Mouse (Mus musculus) C2C12 (cell line): Measurements from ENCODE around the gene Hspa12a. TPM values are rescaled to one million over a fixed set of nuclear protein-coding genes. Genes with fewer than 3 reads are reported as not detected.

Source experiments
- H3K27me3 ChIP-seq: one replicate; pipeline ENCODE4 v1.6.1; 2011; ENCODE audit not compliant: control insufficient read depth, insufficient read depth, insufficient read length
- H3K36me3 ChIP-seq: one replicate; pipeline ENCODE4 v1.6.1; 2011; ENCODE audit not compliant: control insufficient read depth, insufficient read depth
- H3K4me3 ChIP-seq: one replicate; pipeline ENCODE4 v1.5.1; 2011; ENCODE audit warnings: mild to moderate bottlenecking, control low read depth; ENCODE audit not compliant: poor library complexity, insufficient read depth, severe bottlenecking
- H3K79me2 ChIP-seq: one replicate; pipeline ENCODE4 v1.6.1; 2011; ENCODE audit not compliant: control insufficient read depth, insufficient read depth
- H3K79me3 ChIP-seq: one replicate; pipeline ENCODE4 v1.6.1; 2011; ENCODE audit warnings: low read depth, control low read depth
- H3ac ChIP-seq: one replicate; pipeline ENCODE3; 2011; ENCODE audit warnings: low read depth; ENCODE audit not compliant: control insufficient read depth, insufficient read length
- CEBPB ChIP-seq: IDR thresholded peaks from one replicate; pipeline ENCODE4 v1.6.1; 2011; ENCODE audit warnings: low read depth, mild to moderate bottlenecking, control low read depth, moderate library complexity
- CTCF ChIP-seq: IDR thresholded peaks from one replicate; pipeline ENCODE4 v1.5.1; 2011; ENCODE audit not compliant: control insufficient read depth, insufficient read depth, insufficient read length
- FOSL1 ChIP-seq: IDR thresholded peaks from one replicate; pipeline ENCODE4 v1.8.0; 2011; ENCODE audit warnings: mild to moderate bottlenecking, low read length; ENCODE audit not compliant: poor library complexity, insufficient read depth, severe bottlenecking
- MAX ChIP-seq: IDR thresholded peaks from one replicate; pipeline ENCODE4 v1.6.1; 2011; ENCODE audit warnings: mild to moderate bottlenecking, control low read depth
- MYOD1 ChIP-seq: IDR thresholded peaks from one replicate; pipeline ENCODE4 v1.6.1; 2011; ENCODE audit warnings: low read depth; ENCODE audit not compliant: control insufficient read depth, insufficient read length
- MYOG ChIP-seq: IDR thresholded peaks from one replicate; pipeline ENCODE4 v1.6.1; 2011; ENCODE audit not compliant: control insufficient read depth, insufficient read length; ENCODE audit errors: extremely low read depth
- USF1 ChIP-seq: IDR thresholded peaks from one replicate; pipeline ENCODE4 v1.6.1; 2011; ENCODE audit warnings: low read depth, mild to moderate bottlenecking, control low read depth, moderate library complexity
- polyA plus RNA-seq: library from polyadenylated mRNA; unstranded; fragments of >200 nt; fragmentation: generic; extraction: Trizol; gene quantifications from one replicate; pipeline ENCODE4 v1.2.1, GENCODE M21; 2012; ENCODE audit warnings: missing spikeins

Gene Hspa12a
- polyA plus RNA-seq, 1 experiment, result 14.8 TPM

DNA sequence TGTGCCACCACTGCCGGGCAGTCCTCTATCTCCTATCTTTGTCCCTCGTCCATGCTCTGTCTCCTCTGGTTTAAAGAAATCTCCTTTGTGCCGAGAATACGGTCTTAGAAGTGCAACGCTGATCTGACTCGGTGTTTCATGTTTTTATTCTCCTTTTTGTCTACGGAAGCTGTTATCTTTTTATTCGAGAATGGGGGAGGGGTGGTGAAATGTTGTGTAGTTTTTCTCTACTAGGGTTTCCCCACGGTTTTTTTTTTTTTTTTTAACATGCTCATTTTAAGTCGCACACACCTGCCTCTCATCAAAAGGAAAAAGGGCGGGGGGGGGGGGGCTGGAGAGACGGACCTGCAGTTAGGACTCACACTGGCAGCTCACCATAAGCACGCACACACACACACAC, 8.8 kb upstream of the Hspa12a start:
- Histone ChIP-seq H3K27me3 (peaks cover 21% of the 10 kb centered on the region), H3K79me2 (no peaks in the 10 kb centered on the region), H3K4me3 (no peak overlapping the region), H3ac (no peak overlapping the region), H3K79me3 (no peaks in the 10 kb centered on the region), H3K36me3 (no peaks in the 10 kb centered on the region)
- TF ChIP-seq MYOG (no peak), CTCF (no peak), MAX (no peak), USF1 (no peak), CEBPB (no peak), FOSL1 (no peak), MYOD1 (no peak)

DNA sequence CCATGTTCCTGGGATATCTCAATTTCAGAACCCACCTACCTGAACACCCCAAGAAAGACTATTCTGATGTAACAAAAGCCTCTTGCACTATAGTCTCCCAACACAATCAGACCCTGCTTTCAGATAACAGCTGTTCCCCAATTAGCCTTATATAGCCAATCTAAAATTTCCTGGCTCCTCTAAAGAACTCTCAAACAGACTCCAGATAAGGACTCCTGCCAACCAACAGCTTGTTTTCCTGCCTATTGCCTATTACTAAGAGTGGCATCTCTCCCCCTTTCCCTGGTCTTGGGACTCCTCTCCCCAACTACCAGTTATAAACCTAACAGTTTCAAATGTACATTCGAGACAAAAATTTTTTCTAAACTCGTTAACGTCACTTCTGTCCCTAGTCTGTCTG, 8.1 kb upstream of the Hspa12a start:
- no peaks in the 10 kb centered on the region for H3K36me3 ChIP-seq
- peaks cover 21% of the 10 kb centered on the region for H3K27me3 ChIP-seq
- TF ChIP-seq MYOD1, result no peak
- TF ChIP-seq MAX, result no peak
- TF ChIP-seq USF1, result no peak
- no peak for TF ChIP-seq MYOG
- TF ChIP-seq CTCF, result no peak
- no peak for TF ChIP-seq CEBPB
- TF ChIP-seq FOSL1, result no peak
- H3K79me3 ChIP-seq, result no peaks in the 10 kb centered on the region
- no peaks in the 10 kb centered on the region for H3K79me2 ChIP-seq
- no peak overlapping the region for H3ac ChIP-seq
- no peak overlapping the region for H3K4me3 ChIP-seq

DNA sequence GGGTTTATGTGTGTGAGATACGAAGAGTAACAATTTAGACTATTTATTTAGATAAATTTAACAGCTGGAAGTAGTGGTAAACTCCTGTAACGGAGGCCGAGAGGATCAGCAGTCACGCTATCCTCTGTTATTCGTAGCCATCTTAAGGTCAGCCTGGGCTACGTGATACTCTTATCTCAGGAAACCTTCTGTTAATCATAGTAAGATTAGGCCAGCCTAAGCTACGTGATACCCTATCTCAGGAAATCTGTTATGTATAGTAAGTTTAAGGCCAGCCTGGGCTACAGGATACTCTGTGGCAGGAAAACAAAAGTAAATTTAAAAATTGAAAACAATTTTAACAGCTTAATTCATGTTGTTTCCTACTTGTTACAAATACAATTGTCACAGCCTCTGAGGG, 2.5 kb upstream of the Hspa12a start:
- Histone ChIP-seq H3K27me3 (peaks cover 8% of the 10 kb centered on the region), H3K4me3 (no peak overlapping the region), H3K79me2 (no peaks in the 10 kb centered on the region), H3K36me3 (no peaks in the 10 kb centered on the region), H3K79me3 (no peaks in the 10 kb centered on the region), H3ac (no peak overlapping the region)
- TF ChIP-seq MYOD1, result no peak
- TF ChIP-seq FOSL1, result no peak
- no peak for TF ChIP-seq CEBPB
- TF ChIP-seq CTCF, result no peak
- no peak for TF ChIP-seq USF1

DNA sequence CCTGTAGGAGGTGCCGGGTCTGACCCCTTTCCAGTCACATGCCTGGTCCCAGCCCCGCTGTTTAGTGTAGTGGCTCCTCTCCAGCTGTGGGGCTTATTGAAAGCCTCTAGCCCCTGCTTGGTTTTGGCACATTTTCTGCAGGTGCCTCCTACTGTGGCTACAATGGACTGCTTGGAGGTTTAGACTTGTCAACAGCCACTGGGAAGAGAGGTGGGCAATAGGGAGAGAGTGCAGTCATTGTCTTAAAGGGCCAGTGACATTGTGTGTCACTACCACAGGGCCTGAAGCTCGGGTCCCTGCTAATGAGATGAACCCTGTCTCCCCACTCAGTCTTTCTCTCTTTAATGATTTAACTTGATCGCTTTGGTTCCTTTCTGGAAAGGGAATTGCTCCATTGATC, 10.4 kb downstream of the Hspa12a start:
- no peaks in the 10 kb centered on the region for H3K36me3 ChIP-seq
- no peaks in the 10 kb centered on the region for H3K79me3 ChIP-seq
- no peak overlapping the region for H3K4me3 ChIP-seq
- no peak overlapping the region for H3ac ChIP-seq
- no peaks in the 10 kb centered on the region for H3K27me3 ChIP-seq
- TF ChIP-seq MYOG, result no peak
- no peaks in the 10 kb centered on the region for H3K79me2 ChIP-seq

DNA sequence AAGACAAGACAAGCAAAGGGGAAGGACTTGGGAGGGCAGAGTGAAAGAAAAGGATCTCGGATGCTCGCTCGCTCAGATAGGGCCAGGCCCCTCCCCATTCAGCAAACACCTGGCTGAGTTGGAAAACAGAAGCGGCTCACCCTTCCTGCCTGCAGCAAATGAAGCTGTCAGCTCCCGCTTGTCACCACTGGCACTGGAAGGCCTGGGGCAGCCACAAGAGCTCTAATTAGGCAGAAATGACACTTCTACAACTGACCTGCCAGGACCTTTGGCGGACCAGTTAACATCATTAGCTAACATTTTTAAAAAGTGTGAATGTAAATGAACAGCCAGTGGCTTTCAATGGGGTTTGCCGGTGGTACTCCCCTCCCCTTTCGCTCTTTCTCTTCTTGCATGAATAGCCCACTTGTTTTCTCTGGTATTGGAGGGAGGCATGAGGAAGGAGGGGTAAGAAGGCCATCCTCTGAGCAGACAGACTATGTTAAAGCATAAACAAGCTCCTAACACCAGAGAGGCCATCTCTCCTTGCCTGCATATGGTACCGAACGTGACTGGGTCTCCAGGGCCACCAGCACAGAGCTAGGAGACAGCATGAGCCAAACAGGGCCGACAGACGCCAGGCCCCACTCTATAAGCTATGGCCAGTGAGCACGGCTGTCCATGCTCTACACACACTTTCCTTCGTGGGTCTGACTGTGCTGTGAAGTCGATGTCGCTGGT, 12.2 kb downstream of the Hspa12a start:
- Histone ChIP-seq H3ac (no peak overlapping the region), H3K36me3 (no peaks in the 10 kb centered on the region), H3K27me3 (no peaks in the 10 kb centered on the region), H3K79me2 (no peaks in the 10 kb centered on the region), H3K4me3 (no peak overlapping the region), H3K79me3 (no peaks in the 10 kb centered on the region)
- TF ChIP-seq FOSL1 (no peak), CEBPB (no peak), MYOG (no peak), MYOD1 (no peak), USF1 (no peak), MAX (no peak), CTCF (no peak)

DNA sequence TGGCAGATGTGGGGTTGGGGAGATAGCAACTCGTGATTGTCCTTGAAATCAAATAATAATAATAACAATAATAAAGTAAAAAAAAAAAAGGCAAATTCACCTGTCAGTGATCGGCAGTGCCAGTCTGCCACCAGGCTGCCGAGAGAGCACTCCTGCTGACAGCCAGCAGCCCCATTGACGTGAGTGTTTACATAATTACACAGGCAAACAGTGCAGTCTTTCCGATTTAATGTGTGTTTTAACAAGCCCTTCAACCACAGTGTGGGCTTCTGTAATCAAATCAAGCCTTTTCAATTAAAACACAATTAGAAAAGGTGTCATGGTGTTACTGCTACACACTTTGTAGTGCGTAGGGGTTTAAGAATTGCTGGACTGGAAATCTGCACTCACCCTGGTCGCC, 24.3 kb downstream of the Hspa12a start:
- H3K36me3 ChIP-seq, result no peaks in the 10 kb centered on the region
- H3ac ChIP-seq, result no peak overlapping the region
- no peaks in the 10 kb centered on the region for H3K79me2 ChIP-seq
- TF ChIP-seq FOSL1 (no peak), MAX (no peak), USF1 (no peak), CTCF (no peak), MYOG (no peak), CEBPB (no peak), MYOD1 (no peak)
- H3K4me3 ChIP-seq, result no peak overlapping the region
- H3K79me3 ChIP-seq, result no peaks in the 10 kb centered on the region
- H3K27me3 ChIP-seq, result peaks cover 3% of the 10 kb centered on the region
